Mouse (Mus musculus) megakaryocyte, adult 5-6 weeks (primary cell): ENCODE measurements around the gene Tm9sf1. TPM values are rescaled to one million over a fixed set of nuclear protein-coding genes. Genes with fewer than 3 reads are reported as not detected.

Experiments used
- ATAC-seq: 2 replicates; pipeline ENCODE4 v1.8.0; 2016; ENCODE audit warnings: mild to moderate bottlenecking, inconsistent platforms; ENCODE audit not compliant: poor library complexity, severe bottlenecking
- total RNA-seq, 2 experiments: library from RNA; stranded (forward) in 1 of 2; stranded (reverse) in 1 of 2; fragments of 153-499, 151-499 nt in 1 of 2; fragments of 221-1000, 200-1000 nt in 1 of 2; gene quantifications; 2 replicates each; pipeline versions ENCODE4 v1.2.3 to v1.2.4; 2015 to 2017

Tm9sf1 gene
- 35.3 and 41.1 TPM in 2 replicates for total RNA-seq (2015)
- total RNA-seq (2017): 50.8 and 53.5 TPM in 2 replicates

DNA sequence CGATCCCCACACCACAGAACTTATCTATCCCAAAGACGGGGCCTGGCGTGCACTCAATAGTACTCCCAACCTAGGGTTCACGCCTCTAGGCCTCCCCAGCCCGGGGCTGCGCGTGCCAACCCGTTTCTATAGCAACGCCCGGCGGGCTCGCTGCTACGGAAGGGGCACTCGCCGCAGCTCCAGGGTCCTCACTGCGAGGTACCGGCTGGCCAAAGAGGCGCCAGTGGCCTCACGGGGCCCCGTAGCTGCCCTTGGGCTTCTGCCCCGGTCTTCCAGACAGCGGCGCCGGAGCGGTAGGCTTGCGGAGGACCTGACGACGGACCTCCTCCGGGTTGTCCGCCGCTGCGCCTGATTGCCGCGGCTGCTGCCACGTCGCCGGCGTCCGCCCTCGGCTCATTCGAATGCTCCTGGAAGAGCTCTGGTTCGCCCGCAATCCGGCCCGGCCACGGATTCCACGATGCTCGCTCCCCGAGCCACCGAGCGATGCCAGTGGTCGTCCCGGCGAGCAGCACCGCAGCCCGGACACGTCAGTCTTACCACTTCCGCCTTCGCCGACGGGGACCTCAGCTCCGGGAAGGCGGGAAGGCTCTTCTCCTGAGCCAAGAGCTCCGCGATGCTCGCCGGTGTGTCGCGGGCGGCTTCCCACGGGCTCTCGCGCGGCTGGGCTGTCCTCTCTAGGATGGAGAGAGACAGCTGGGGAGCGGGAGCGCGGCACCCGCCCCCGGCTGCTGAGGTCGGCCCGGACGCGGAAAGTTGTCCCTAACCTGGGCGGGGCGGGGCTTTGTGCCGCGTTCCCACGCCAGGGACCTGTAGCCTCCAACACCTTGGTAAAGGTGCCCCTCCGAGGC lies at the start of gene Tm9sf1:
Tm9sf1 (minus strand) TSS at position 747 of the 848 bp plus-strand sequence.
- ATAC-seq: peak; percentile 90

- no peak for ATAC-seq
Observed at GRCm38 (mm10) chr14:55689433-55689832, 45.8 kb upstream of the Tm9sf1 start.

DNA sequence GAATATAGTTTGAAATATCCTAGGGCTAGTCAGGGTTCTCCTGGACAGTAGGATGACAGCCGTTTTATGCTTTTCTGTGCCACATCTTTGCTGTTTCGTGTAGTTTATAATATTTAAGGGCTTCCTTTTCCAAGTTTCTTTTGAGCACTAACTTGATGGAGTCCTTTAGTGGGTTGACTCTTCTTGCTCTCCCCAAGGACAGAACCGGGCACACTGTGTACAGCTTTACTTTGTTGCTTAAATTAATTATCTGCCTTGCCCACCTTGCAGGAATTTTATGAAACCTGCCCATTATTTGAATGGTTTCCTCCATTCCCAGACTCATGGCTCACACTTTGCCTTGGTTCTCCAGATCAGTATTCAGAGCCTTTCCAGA lies 38.5 kb upstream of the Tm9sf1 start:
- no peak for ATAC-seq

DNA sequence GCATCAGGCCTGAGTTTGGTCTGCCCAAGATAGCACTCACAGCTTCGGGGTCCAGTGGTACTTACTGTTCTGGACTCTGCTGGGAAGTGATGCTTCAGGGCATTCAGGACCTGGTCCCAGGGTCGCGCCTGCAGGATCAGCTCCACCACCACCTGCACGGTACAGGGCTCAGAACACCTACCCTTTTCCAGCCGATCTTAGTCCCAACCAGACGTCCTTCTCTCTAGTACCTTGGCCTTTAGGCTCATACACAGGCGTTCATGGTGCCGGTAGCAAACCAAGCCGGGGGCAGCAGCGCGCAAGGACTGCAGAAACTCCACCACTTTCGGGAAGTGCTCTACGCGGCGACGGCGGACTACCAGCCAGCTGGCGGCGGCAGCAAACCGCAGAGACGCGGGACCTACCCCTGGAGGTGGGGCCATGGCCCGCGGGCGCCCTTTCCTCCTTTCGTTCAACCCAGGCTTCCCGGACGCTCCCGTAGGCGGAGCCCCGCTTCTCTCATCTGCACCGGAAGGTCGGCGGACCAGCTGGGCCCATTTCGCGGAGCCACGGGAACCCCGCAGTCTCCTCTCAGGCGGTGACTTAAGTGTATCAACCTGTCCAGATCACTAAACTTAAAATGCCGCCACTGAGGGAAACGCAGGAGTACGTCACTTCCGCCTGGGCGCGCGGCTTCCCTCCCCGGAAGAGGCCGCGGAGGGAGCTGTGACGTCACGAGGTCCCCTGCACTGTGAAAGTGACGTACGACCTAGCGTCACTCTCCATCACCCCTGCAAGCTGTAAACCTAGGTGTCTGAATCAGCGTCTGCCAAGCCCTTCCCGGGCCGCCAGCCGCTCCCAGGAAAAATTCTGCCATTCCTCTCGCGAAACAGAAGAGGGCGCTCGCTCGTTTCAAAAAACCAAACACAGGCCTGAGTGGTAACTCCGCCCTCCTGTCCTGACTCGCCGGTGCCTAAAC lies 37.8 kb upstream of the Tm9sf1 start, which contains the start of gene Tinf2:
Tinf2 (minus strand) TSS at position 661 of the 958 bp plus-strand sequence.
- ATAC-seq: peak; percentile 91

DNA sequence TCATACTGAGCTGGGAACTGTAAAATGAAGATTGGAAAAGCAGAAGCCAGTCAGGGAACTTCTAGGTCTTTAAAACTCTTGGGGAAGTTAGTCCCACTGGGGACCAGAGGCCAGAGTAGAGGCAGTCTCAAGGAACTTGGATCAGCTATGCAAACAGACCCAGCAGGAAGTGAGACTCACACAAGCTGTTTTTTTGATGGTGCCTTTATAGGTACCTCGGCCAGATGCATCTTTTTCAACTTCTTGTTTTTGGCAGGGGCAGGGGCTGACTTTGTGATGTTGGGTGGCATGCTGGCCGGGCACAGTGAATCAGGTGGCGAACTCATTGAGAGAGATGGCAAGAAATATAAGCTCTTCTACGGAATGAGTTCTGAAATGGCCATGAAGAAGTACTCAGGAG lies 34.0 kb upstream of the Tm9sf1 start:
- no peak for ATAC-seq

- ATAC-seq: no peak
Observed at GRCm38 (mm10) chr14:55672741-55673060, 29.1 kb upstream of the Tm9sf1 start.

DNA sequence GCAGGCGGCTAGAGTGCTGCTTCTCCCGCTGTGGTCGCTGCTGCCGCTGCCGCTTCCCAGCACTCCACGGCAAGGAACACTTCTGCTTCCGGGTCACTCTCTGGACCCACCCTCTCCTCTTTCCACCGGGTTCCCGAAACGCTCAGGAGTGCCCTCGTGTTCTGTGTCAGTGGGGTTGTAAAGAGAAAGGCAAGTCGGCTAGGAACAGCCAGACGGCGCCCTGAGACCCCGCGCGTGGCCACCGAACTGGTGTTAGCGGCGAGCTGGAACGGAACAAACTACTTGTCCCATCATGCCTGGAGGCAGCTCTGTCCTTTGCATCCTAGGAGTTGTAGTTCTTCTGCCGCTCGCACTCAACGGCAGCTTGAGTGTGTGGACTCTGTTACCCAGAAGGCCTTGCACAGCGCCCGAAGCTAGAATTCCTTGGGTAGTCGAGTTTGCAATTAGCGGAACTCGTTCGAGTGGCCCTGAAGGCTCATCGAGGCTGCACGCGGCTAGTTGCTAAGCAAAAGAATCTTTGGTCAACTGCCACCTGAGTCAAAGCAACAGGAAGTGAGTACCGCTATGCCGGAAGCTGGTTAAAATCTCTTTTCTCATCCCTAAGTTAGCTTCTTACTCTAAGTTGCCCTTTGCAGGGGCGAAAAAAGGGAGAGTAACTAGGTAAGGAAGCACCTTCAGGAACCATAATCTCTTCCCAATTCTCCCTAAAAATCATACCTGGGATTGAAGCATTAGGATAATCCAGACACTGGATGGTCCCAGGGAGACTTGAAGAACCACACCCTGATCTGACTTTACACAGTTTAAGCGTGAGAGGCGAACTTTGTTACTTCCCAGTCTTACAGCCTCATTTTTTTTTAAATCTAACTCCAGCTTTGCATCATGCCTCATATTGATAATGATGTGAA lies 28.5 kb upstream of the Tm9sf1 start, which contains the start of the genes Gmpr2 and Nedd8:
Gmpr2 (plus strand) TSS at position 109 of the 908 bp plus-strand sequence.
Nedd8 (minus strand) TSS at position 292 of the 908 bp plus-strand sequence.
- peak; percentile 99 for ATAC-seq

DNA sequence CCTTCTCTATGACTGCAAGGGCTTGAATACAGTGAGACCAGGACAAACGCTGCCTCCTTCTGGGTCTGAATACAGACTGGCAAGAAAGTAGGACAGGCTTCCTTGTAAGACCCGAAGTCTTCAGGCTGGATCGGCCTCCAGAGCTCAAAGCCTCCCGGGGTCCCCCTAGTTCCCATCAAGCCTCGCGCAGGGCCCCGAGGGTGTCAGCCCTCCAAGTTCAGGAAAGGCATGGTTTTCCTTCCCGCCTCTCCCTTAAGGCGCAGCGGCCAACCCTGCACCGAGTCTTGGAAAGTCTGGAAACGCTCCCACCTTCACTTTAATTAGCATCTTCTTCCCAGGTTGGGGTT lies 27.9 kb upstream of the Tm9sf1 start:
- ATAC-seq: peak; percentile 2; the same call in 1 of the 2 replicates

DNA sequence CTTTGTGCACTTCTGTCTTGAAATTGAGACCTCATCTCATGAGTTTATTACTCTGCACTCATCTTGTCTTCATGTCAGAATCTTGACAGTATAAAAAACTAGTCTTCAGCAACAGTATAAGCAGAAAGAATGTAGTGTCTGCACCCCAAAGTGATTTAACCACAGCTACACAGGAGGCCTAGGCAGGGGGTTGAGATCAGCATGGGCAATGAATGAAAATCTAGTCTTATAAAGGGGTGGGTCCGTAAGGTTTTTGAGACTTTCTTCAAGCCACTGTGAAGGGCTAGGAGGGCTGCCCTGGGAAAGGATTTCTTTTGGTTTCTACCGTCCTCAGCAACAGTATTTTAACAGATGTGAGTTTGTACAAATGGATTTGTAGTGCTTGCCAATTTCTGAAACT lies 17.0 kb upstream of the Tm9sf1 start:
- no peak for ATAC-seq

- peak; percentile 94 for ATAC-seq
Observed at GRCm38 (mm10) chr14:55659960-55660573, 16.5 kb upstream of the Tm9sf1 start, which contains the start of gene Mdp1. TSS of gene Mdp1 (minus strand) at chr14:55660508.

DNA sequence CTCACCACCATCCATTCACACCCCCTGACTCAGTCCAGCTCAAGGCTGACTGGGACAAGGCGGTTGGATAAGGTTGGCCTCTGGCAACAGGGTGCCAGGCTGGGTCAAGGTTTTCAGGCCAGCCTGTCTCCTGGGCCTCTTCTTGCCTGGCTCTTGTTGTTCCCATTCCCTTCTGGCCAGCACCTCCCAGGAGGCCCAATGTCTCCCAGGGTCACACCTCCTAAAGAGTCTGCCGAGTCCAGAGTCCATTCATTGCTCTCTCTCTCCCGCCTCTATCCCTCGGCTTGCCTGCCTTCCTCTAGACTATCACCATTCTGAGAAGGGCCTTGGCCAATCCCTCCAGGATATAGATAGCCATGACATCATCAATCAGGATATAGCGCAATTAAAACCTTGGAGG lies 14.4 kb upstream of the Tm9sf1 start:
- no peak for ATAC-seq

DNA sequence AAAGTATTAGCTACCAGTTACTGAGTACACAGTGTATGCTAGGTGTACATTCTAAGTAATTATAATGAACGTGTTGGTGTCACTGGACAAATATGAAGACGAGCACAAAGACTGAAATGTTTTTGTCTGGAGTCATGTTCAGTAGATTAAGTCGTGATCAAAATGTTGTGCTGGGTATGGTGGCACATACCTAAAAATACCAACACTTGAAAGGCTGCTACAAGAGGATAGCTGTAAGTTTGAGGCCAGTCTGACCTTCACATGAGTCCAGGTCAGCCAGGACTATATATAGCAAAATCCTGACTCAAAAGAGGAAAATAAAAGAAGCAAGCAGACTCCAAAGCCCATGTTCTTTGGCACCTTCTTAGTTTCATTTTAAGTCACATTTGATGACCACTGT lies 13.3 kb upstream of the Tm9sf1 start:
- ATAC-seq: no peak

DNA sequence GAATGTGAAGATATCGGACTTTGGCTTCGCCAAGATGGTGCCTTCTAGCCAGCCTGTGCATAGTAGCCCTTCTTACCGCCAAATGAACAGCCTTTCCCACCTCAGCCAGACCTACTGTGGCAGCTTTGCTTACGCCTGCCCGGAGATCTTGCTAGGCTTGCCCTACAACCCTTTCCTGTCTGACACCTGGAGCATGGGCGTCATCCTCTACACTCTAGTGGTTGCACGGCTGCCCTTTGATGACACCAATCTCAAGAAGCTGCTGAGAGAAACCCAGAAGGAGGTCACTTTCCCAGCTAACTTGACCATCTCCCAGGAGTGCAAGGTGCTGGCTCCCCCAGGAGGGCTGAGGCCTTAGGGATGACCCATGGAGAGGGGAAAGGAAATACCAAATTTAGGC lies 7.9 kb upstream of the Tm9sf1 start:
- no peak for ATAC-seq

- no peak for ATAC-seq
Observed at GRCm38 (mm10) chr14:55649884-55650283, 6.3 kb upstream of the Tm9sf1 start, which contains the start of gene Tssk4. TSS of gene Tssk4 (plus strand) at chr14:55650184.

GRCm38 (mm10) chr14:55644261-55644888 lies 769 bp upstream of the Tm9sf1 start:
- ATAC-seq: no peak

- no peak for ATAC-seq
Observed at GRCm38 (mm10) chr14:55642679-55643059, 937 bp downstream of the Tm9sf1 start.

DNA sequence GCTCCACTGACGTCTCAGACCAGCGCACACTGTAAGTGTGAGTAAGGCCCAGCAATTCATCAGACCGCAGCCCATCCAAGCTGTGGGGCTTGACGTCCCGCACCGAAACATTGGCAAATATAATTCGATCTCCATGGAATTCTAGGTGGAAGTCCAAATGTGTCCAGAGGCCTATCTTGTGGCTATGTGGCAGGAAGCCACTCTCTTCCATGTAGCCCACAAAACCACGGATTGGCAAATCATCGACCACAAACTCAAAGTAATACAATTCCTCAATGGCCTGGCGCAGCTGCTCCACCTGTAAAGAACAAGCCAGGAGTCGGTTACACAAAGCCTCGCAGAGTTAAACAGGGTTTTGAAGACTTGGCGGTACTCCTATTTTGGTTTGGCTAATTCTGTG lies 2.3 kb downstream of the Tm9sf1 start:
- ATAC-seq: no peak

- no peak for ATAC-seq
Observed at GRCm38 (mm10) chr14:55640816-55641215, 2.8 kb downstream of the Tm9sf1 start.

GRCm38 (mm10) chr14:55637795-55638194 lies 5.8 kb downstream of the Tm9sf1 start, which contains the start of gene Gm49378:
TSS of gene Gm49378 (minus strand) at chr14:55637895.
- no peak for ATAC-seq
